Mouse (Mus musculus) lung, embryonic 14.5 days (tissue): ENCODE results near the gene H2-DMb1. TPM values are rescaled to one million over a fixed set of nuclear protein-coding genes. Genes with fewer than 3 reads are reported as not detected.

Experiments used
- ATAC-seq: fragments of 200-750 bp; cut with Nextera tagmentation; 2 replicates; pipeline ENCODE4 v1.8.0; 2017; ENCODE audit warnings: mild to moderate bottlenecking, moderate TSS enrichment, moderate library complexity; ENCODE audit not compliant: insufficient read depth
- DNase-seq: peaks from one replicate; pipeline ENCODE4 v3.0.0-alpha.2; 2015
- H3K27ac ChIP-seq: fragments of 300-500 bp; sonication (generic); 2 replicates; pipeline ENCODE4 v1.5.1; 2014; ENCODE audit warnings: low read depth, mild to moderate bottlenecking, moderate library complexity
- H3K27me3 ChIP-seq: fragments of 300-500 bp; sonication (generic); 2 replicates; pipeline ENCODE4 v1.6.1; 2014; ENCODE audit warnings: low read length, control low read depth; ENCODE audit not compliant: insufficient read depth
- H3K36me3 ChIP-seq: fragments of 300-500 bp; sonication (generic); 2 replicates; pipeline ENCODE4 v1.6.1; 2014; ENCODE audit warnings: control low read depth; ENCODE audit not compliant: insufficient read depth
- H3K4me1 ChIP-seq: fragments of 300-500 bp; sonication (generic); 2 replicates; pipeline ENCODE4 v1.6.1; 2014; ENCODE audit warnings: antibody characterized with exemption, control low read depth; ENCODE audit not compliant: insufficient read depth
- H3K4me2 ChIP-seq: fragments of 300-500 bp; sonication (generic); 2 replicates; pipeline ENCODE4 v1.6.1; 2014; ENCODE audit warnings: mild to moderate bottlenecking
- H3K4me3 ChIP-seq: fragments of 300-500 bp; sonication (generic); 2 replicates; pipeline ENCODE4 v1.5.1; 2014; ENCODE audit warnings: low read depth, low read length
- H3K9ac ChIP-seq: fragments of 300-500 bp; sonication (generic); 2 replicates; pipeline ENCODE4 v1.6.1; 2014
- H3K9me3 ChIP-seq: fragments of 300-500 bp; sonication (generic); 2 replicates; pipeline ENCODE4 v1.6.1; 2016; ENCODE audit warnings: low read depth, low read length, control low read depth
- CTCF ChIP-seq: IDR thresholded peaks from 2 replicates; pipeline ENCODE4 v1.5.1; 2016; ENCODE audit warnings: antibody characterized with exemption, low read depth
- WGBS: fragments of 180-500 bp; shearing (Covaris S2); extraction: QIAGEN DNeasy Blood & Tissue Kit; methylation state at CpG from one replicate; pipeline ENCODE4 v1.1.7; 2014; 5-methylcytosine and 5-hydroxymethylcytosine counted together
- polyA plus RNA-seq: library from polyadenylated mRNA; unstranded; fragments of >200 nt; fragmentation: Nextera tagmentation; extraction: Ambion mirVana; gene quantifications from 2 replicates; pipeline ENCODE4 v1.2.1, GENCODE M21; 2014

Gene H2-DMb1
- 1.1 TPM in 2 replicates for polyA plus RNA-seq

GRCm38 (mm10) chr17:34152923-34153322, at the start of gene H2-DMb1:
Gene H2-DMb1 (plus strand): TSS chr17:34153072.
- DNase-seq (peak; percentile 79), ATAC-seq (no peak)
- H3K27ac ChIP-seq: no peak within 1 kb of the TSS
- no peak for TF ChIP-seq CTCF
- no peaks in the 10 kb centered on the region for H3K36me3 ChIP-seq
- H3K4me1 ChIP-seq: no peaks in the 10 kb centered on the region
- 54% methylated on average over 4 of the region's 4 CpGs for WGBS
- no peaks in the 10 kb centered on the region for H3K9me3 ChIP-seq
- no peaks in the 10 kb centered on the region for H3K27me3 ChIP-seq
- no peak within 1 kb of the TSS for H3K4me3 ChIP-seq
- H3K4me2 ChIP-seq: no peak within 1 kb of the TSS
- no peak within 1 kb of the TSS for H3K9ac ChIP-seq

- no peak for DNase-seq
- H3K4me3 ChIP-seq: no peak overlapping the region
- no peak for TF ChIP-seq CTCF
- no peaks in the 10 kb centered on the region for H3K9me3 ChIP-seq
- peaks cover 14% of the 10 kb centered on the region for H3K36me3 ChIP-seq
- H3K4me2 ChIP-seq: no peak overlapping the region
- no peaks in the 10 kb centered on the region for H3K27me3 ChIP-seq
- 68% methylated on average over 9 of the region's 9 CpGs for WGBS
- no peak overlapping the region for H3K9ac ChIP-seq
- no peak for ATAC-seq
- no peaks in the 10 kb centered on the region for H3K4me1 ChIP-seq
- H3K27ac ChIP-seq: no peak overlapping the region
Measured at GRCm38 (mm10) chr17:34104804-34105203, 48.1 kb upstream of the H2-DMb1 start.

- no peaks in the 10 kb centered on the region for H3K27me3 ChIP-seq
- WGBS: 80% methylated on average over 7 of the region's 7 CpGs
- H3K9me3 ChIP-seq: no peaks in the 10 kb centered on the region
- no peak; the same call in 1 of the 2 replicates for TF ChIP-seq CTCF
- DNase-seq: no peak
- H3K4me2 ChIP-seq: no peak overlapping the region
- H3K4me1 ChIP-seq: no peaks in the 10 kb centered on the region
- no peak for ATAC-seq
- H3K4me3 ChIP-seq: no peak overlapping the region
- H3K9ac ChIP-seq: no peak overlapping the region
- H3K36me3 ChIP-seq: peaks cover 31% of the 10 kb centered on the region
- H3K27ac ChIP-seq: no peak overlapping the region
Measured at GRCm38 (mm10) chr17:34106555-34106954, 46.3 kb upstream of the H2-DMb1 start.

GRCm38 (mm10) chr17:34107109-34107867, 45.6 kb upstream of the H2-DMb1 start:
- Histone ChIP-seq H3K4me2 (no peak overlapping the region), H3K36me3 (peaks cover 38% of the 10 kb centered on the region), H3K9ac (no peak overlapping the region), H3K4me3 (no peak overlapping the region), H3K9me3 (no peaks in the 10 kb centered on the region), H3K27me3 (no peaks in the 10 kb centered on the region), H3K27ac (no peak overlapping the region), H3K4me1 (no peaks in the 10 kb centered on the region)
- WGBS: 80% methylated on average over 7 of the region's 7 CpGs
- ATAC-seq: no peak
- DNase-seq: no peak
- no peak for TF ChIP-seq CTCF

- no peaks in the 10 kb centered on the region for H3K27me3 ChIP-seq
- H3K4me1 ChIP-seq: no peaks in the 10 kb centered on the region
- no peak overlapping the region for H3K4me3 ChIP-seq
- WGBS: 83% methylated on average over 5 of the region's 6 CpGs
- DNase-seq (no peak), ATAC-seq (no peak)
- H3K9me3 ChIP-seq: no peaks in the 10 kb centered on the region
- peaks cover 50% of the 10 kb centered on the region for H3K36me3 ChIP-seq
- no peak overlapping the region for H3K4me2 ChIP-seq
- H3K9ac ChIP-seq: no peak overlapping the region
- TF ChIP-seq CTCF: no peak
- no peak overlapping the region for H3K27ac ChIP-seq
Measured at GRCm38 (mm10) chr17:34108460-34108859, 44.4 kb upstream of the H2-DMb1 start.

- Histone ChIP-seq H3K4me3 (no peak overlapping the region), H3K9ac (no peak overlapping the region), H3K9me3 (no peaks in the 10 kb centered on the region), H3K27me3 (no peaks in the 10 kb centered on the region), H3K4me1 (no peaks in the 10 kb centered on the region), H3K4me2 (no peak overlapping the region), H3K27ac (no peak overlapping the region), H3K36me3 (peaks cover 58% of the 10 kb centered on the region)
- TF ChIP-seq CTCF: peak; percentile 43; the same call in 1 of the 2 replicates
- ATAC-seq (peak; percentile 30; the same call in 1 of the 2 replicates), DNase-seq (peak; percentile 52)
- WGBS: 75% methylated on average over 14 of the region's 14 CpGs
Measured at GRCm38 (mm10) chr17:34109038-34109805, 43.6 kb upstream of the H2-DMb1 start.

- 58% methylated on average over 3 of the region's 3 CpGs for WGBS
- no peaks in the 10 kb centered on the region for H3K9me3 ChIP-seq
- peak; percentile 39 for DNase-seq
- H3K4me3 ChIP-seq: no peak overlapping the region
- no peaks in the 10 kb centered on the region for H3K27me3 ChIP-seq
- H3K27ac ChIP-seq: peak overlapping the region; percentile 9; the same call in 1 of the 2 replicates
- no peak overlapping the region for H3K4me2 ChIP-seq
- H3K9ac ChIP-seq: no peak overlapping the region
- ATAC-seq: peak; percentile 29; the same call in 1 of the 2 replicates
- H3K36me3 ChIP-seq: peaks cover 64% of the 10 kb centered on the region
- TF ChIP-seq CTCF: no peak
- no peaks in the 10 kb centered on the region for H3K4me1 ChIP-seq
Measured at GRCm38 (mm10) chr17:34109806-34110195, 43.1 kb upstream of the H2-DMb1 start.
